Mouse (Mus musculus): ENCODE measurements around the gene Ccdc152. TPM values are rescaled to one million over a fixed set of nuclear protein-coding genes. Genes with fewer than 3 reads are reported as not detected.

The Ccdc152 gene
- total RNA-seq (2021), result under 1 TPM; 0.22 to 0.36 TPM
- long read RNA-seq, experiment 1, partial matches to known transcripts, result 0 of 1 reads
- long read RNA-seq, experiment 1, other reads (novel, unspliced or antisense), result 1 of 1 reads
- long read RNA-seq, experiment 2, partial matches to known transcripts, result 0 of 1 reads
- long read RNA-seq, experiment 2, other reads (novel, unspliced or antisense), result 1 of 1 reads

- intact Hi-C loops (cut with DNase I), result no loop called here
- no peak for DNase-seq
Observed at GRCm38 (mm10) chr15:3303426-3303825, at the start of gene Ccdc152. Gene Ccdc152 (minus strand): TSS chr15:3303526.

GRCm38 (mm10) chr15:3349306-3350064, 46.2 kb upstream of the Ccdc152 start:
- no peak for DNase-seq
- intact Hi-C loops (cut with DNase I), result loop anchor here (10.0 kb wide), 2 partner anchors 145 to 155 kb away; no protein-coding TSS in a partner anchor

GRCm38 (mm10) chr15:3346682-3347081, 43.4 kb upstream of the Ccdc152 start:
- no peak for DNase-seq
- intact Hi-C loops (cut with DNase I), result no loop called here

- no peak for DNase-seq
- intact Hi-C loops (cut with DNase I), result no loop called here
Observed at GRCm38 (mm10) chr15:3344555-3344954, 41.2 kb upstream of the Ccdc152 start.

DNA sequence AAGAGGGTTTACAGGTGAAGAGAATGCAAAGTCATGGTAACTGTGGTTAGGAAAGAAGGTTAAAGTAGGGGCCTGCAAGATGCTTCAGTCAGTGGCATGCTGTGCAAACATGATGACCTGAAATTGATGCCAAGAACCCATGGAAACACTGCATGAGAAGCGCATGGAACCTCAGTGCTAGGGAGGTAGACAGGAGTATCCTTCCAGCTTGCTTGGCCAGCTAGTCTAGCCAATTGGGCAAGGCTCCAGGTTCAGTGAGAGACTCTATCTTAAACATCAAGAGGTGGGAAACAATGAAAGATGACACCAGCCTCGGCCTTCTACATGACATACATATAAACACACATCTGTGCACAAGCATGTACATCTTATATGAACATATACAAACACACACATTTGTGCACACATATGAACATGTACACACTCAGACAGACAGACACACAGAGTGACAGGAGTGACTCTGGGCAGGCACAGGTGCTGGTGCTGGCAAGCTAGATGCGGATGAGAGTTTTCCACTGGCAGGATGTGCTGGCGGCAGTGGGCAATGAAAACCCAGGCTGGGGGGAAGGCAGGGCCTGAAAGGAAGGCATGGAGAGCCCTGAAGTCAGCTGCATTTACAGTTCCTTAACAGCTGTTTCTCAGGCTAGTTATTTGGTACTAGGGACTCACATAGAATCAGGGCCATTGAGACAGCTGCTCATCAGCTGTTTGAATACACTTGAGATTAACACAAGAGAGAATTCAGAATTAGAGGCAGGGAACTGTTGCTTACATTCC, 38.7 kb upstream of the Ccdc152 start:
- intact Hi-C loops (cut with DNase I), result no loop called here
- peak; percentile 26 to 58 for DNase-seq

DNA sequence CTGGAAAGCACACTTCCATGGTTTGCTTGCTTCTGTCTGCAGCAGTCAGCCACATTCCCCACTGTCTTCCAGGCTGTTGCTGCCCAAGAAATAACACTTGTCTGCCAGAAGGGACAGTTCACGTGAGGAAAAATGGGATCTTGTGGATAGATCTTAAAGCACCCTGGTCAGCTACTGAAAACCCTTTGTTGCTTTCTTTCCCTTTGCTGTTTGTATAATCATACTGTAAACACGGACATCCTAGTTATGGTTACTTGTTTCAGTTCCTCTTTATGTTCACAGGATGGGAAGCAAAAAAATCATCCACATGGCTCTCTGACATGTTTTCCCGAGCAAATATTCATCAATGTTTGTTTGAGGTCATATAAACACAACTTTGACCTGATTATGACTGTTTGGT, 36.5 kb upstream of the Ccdc152 start:
- intact Hi-C loops (cut with DNase I), result no loop called here
- DNase-seq, result no peak

DNA sequence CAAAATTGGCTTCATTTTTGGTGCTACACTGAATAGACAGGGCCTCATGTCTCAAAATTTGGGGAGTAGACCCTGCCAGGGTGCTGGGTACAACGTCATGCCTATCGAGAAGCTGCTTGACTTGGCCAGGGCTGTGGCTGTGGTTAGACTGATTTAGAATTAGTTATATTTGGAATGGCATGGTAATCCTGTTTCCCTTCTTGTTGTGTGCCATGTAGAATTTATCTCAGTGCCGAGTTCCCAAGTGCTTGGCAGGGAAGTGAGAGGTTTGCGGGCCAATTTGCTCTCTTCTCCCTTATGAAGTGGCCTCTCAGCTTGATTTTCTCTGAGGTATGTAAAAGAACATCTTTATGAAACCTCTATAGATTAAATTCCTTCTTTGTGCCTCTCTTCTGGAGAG, 29.2 kb upstream of the Ccdc152 start:
- DNase-seq, result peak; percentile 14 to 55
- intact Hi-C loops (cut with DNase I), result no loop called here

DNA sequence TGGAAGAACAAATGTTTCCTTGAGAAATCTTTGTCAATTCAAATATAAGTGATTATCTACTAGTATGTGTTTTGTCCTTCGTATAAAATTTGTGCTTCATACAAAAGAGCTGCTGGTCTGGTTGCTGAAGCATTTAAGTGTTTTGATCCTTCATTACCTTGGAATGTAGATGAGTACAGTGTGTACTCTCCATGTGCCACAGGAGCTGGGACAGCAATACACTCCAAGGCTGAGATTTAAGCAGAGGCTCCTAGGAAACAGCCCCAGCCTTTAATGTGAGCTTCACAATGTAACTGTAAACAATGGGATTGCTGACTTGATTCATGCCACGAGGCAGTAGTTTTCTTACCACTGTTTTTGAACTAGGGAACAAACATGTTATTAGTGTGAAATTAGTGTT, 28.5 kb upstream of the Ccdc152 start:
- no peak for DNase-seq
- intact Hi-C loops (cut with DNase I), result no loop called here

- DNase-seq, result no peak
- intact Hi-C loops (cut with DNase I), result no loop called here
Observed at GRCm38 (mm10) chr15:3330291-3330690, 27.0 kb upstream of the Ccdc152 start.

DNA sequence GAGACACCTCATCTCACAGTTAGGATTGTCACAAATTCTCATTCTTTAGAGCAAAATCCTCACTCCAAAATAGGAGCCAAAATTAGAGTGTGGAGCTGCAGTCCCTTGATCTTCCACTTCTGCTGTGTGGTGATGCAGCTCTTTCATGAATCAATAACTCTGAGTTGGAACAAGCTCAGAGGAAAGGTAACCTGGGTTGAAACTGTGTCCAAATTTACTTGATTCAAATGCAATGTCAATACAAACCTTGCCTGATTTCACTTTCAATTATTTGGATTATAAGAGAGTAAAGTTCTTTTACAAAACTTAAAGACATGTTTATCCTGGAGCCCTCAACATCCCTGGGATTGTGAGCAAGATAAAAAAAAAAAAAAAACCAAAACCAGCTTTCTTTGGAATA, 19.7 kb upstream of the Ccdc152 start:
- intact Hi-C loops (cut with DNase I), result no loop called here
- no peak for DNase-seq

- DNase-seq, result no peak
- intact Hi-C loops (cut with DNase I), result no loop called here
Observed at GRCm38 (mm10) chr15:3319929-3320328, 16.6 kb upstream of the Ccdc152 start.

GRCm38 (mm10) chr15:3316617-3317016, 13.3 kb upstream of the Ccdc152 start:
- no peak for DNase-seq
- intact Hi-C loops (cut with DNase I), result no loop called here

- intact Hi-C loops (cut with DNase I), result no loop called here
- DNase-seq, result peak in 1 of 2 experiments; percentile 44
Observed at GRCm38 (mm10) chr15:3312937-3313336, 9.6 kb upstream of the Ccdc152 start.

DNA sequence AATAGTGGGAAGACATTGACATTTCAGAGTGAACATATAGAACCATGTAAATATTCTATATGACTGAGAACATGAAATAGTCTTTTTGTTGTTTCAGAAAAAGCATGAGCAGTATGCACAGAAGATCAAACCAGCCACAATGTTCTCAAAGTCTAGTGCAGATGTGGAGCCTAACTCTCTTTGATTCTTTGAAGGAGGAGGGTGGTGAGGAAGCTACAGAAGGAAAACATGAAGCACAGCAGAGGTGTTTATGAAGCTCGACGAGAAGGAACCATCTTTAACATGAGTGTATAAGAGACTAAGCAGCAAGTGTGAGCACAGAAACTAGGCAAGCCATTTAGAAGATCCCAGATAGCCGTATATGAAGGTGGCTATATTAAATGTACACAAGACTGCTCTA, 6.5 kb upstream of the Ccdc152 start:
- intact Hi-C loops (cut with DNase I), result no loop called here
- no peak for DNase-seq

DNA sequence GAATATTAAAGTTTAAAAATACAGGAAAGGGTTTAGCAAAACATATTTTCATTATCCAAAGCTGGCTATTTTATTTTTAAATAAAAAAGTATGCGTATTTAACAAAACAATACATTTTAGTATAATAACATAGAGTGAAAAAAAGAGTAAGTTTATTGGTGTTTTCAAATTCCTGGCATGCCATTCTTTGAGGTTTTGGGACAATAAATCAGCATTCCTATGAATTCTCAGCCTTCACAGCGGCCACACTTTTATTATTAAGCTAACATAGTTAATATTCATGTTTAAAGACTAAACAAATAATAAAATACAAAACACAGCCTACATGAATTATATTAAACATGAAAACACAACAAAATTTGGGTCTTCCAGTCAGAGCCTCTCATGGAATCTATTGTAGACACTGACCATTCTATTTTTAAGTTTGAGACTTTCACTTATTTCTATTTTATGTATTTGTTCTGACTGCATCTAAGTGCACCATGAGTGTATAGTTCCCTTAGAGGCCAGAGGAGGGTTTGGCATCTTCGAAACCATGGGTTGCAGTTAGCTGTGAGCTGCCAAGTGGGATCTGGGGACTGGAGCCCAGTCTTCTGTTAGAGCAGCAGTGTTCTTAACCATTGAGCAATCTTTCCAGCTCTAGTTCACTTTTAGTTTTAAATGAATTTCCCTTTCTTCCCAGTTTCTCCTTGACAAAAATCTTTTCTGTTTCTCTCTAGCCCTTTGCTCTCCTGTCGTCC, 2.8 kb downstream of the Ccdc152 start:
- no peak for DNase-seq
- intact Hi-C loops (cut with DNase I), result no loop called here

- intact Hi-C loops (cut with DNase I), result loop anchor here (5.0 kb wide), 2 partner anchors 610 to 745 kb away; no protein-coding TSS in a partner anchor
Observed at GRCm38 (mm10) chr15:3297615-3298014, 5.7 kb downstream of the Ccdc152 start.

DNA sequence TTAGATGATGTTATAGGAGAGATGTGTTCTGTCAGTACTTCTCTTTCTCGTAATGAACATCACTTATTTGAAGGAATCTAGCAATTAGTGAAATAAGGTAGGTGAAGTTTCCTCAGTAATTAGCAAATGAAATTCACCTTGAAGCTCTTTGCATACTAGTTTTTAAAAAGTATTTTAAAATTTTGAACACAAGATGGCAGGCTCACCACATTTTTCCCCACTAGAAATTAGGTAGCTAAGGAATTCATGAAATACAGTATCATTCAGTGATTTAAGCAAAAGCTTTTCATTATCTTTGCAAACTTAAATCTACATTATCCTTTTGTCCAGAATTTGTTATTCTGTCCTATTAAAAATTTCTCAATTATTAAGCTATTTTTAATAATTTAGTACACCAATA, 7.3 kb downstream of the Ccdc152 start:
- intact Hi-C loops (cut with DNase I), result loop anchor here (5.0 kb wide), 2 partner anchors 611 to 746 kb away; no protein-coding TSS in a partner anchor
- DNase-seq, result no peak

More at GRCm38 (mm10) chr15:3297615-3298014, 5.7 kb downstream of the Ccdc152 start:
- no peak for DNase-seq

DNA sequence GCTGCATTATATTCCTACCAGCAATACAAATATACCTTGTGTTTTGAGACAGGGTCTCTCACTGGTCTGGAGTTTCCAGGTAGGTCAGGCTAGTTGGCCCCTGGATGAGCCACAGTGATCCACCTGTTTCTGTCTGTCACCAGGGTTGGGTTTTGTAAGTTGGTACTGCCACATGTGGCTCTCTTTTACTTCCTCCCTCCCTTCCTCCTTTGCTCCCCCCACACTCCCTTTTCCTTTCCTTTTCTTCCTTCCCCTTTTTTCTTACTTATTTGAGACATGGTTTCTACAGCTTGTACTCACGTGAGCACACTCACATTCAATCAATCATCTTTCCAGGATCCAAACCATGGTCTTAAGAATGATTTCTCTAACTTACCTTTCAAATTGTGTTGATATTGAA, 9.8 kb downstream of the Ccdc152 start:
- intact Hi-C loops (cut with DNase I), result no loop called here
- DNase-seq, result no peak

DNA sequence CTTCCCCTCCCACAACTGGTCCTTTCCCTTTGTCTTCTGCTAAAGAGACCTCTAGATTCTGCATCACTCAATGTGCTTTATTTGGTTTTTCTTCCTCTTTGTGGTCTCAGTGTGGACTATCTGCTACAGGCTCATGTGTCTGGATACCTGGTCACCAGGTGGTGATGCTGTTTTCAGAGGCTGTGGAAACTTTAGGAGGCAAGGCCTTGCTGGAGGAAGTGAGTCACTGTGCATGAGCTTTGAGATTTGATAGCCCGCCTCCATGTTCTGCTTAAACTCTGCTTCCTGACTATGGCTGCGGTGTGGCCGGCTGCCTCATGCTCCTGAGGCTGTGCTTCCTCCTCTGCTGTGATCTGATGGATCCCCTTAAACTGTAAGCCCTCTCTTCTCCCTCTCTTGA, 12.9 kb downstream of the Ccdc152 start:
- no peak for DNase-seq
- intact Hi-C loops (cut with DNase I), result no loop called here

- intact Hi-C loops (cut with DNase I), result no loop called here
- no peak for DNase-seq
Observed at GRCm38 (mm10) chr15:3286032-3286431, 17.3 kb downstream of the Ccdc152 start.

DNA sequence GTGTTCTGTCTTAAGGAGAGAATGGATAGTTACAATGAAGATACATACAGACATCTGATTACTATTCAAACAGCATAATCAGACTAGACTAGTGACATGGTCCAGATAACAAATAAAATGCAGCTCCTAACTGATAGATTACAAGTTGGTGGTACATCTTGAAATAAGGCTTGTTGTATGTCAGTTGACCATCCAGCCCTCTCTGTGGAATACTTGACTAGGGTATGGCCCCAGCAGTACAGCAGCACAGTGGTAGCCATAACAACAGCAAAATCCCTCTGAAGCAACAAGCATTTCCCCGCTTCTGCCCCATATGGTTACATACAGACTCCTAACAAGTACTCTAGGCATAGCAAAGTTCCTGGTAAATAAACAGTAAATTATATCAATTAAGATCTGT, 21.6 kb downstream of the Ccdc152 start:
- intact Hi-C loops (cut with DNase I), result no loop called here
- DNase-seq, result no peak

Data from heart, postnatal 14 days (tissue).